Mouse (Mus musculus) forebrain, embryonic 10.5 days (tissue): ENCODE data around the gene Epha2. TPM values are rescaled to one million over a fixed set of nuclear protein-coding genes. Genes with fewer than 3 reads are reported as not detected.

Experiments used
- DNase-seq: peaks from one replicate; pipeline ENCODE4 v3.0.0-alpha.2; 2017; ENCODE audit warnings: low spot score; ENCODE audit errors: extremely low spot score
- H3K27ac ChIP-seq: fragments of 300-500 bp; sonication (generic); 2 replicates; pipeline ENCODE4 v1.5.1; 2016; ENCODE audit warnings: mild to moderate bottlenecking
- H3K27me3 ChIP-seq: fragments of 300-500 bp; sonication (generic); 2 replicates; pipeline ENCODE4 v1.6.1; 2016; ENCODE audit warnings: mild to moderate bottlenecking; ENCODE audit not compliant: poor library complexity, severe bottlenecking
- H3K36me3 ChIP-seq: fragments of 300-500 bp; sonication (generic); replicated peaks from 2 replicates; pipeline ENCODE4 v1.6.1; 2016; ENCODE audit warnings: mild to moderate bottlenecking, moderate library complexity
- H3K4me1 ChIP-seq: fragments of 300-500 bp; sonication (generic); 2 replicates; pipeline ENCODE4 v1.6.1; 2016
- H3K4me3 ChIP-seq: fragments of 300-500 bp; sonication (generic); 2 replicates; pipeline ENCODE4 v1.5.1; 2016; ENCODE audit warnings: mild to moderate bottlenecking, moderate library complexity
- H3K9me3 ChIP-seq: fragments of 300-500 bp; sonication (generic); 2 replicates; pipeline ENCODE4 v1.6.1; 2016; ENCODE audit warnings: mild to moderate bottlenecking, moderate library complexity
- WGBS: fragments of 180-500 bp; shearing (Covaris S2); methylation state at CpG from one replicate; pipeline ENCODE4 v1.1.7; 2016; 5-methylcytosine and 5-hydroxymethylcytosine counted together
- polyA plus RNA-seq: library from polyadenylated mRNA; unstranded; fragments of >200 nt; fragmentation: Nextera tagmentation; extraction: Ambion mirVana; gene quantifications from 2 replicates; pipeline ENCODE4 v1.2.1, GENCODE M21; 2016

Epha2 gene
- polyA plus RNA-seq, 1 experiment from 2014 or later: 3.7 TPM

- H3K36me3 ChIP-seq: no peaks in the 10 kb centered on the region
- peaks cover 98% of the 10 kb centered on the region for H3K27me3 ChIP-seq
Observed at GRCm38 (mm10) chr4:141299356-141299755, 1.7 kb upstream of the Epha2 start.

GRCm38 (mm10) chr4:141300196-141300595 lies 844 bp upstream of the Epha2 start:
- WGBS: 78% methylated on average over 4 of the region's 4 CpGs
- Histone ChIP-seq H3K27me3 (peaks cover 95% of the 10 kb centered on the region), H3K4me3 (no peak overlapping the region), H3K4me1 (peaks cover 56% of the 10 kb centered on the region), H3K9me3 (no peaks in the 10 kb centered on the region), H3K36me3 (no peaks in the 10 kb centered on the region), H3K27ac (no peak overlapping the region; the same call in 1 of the 2 replicates)
- DNase-seq: no peak

More at GRCm38 (mm10) chr4:141299356-141299755, 1.7 kb upstream of the Epha2 start:
- Histone ChIP-seq H3K4me3 (no peak overlapping the region), H3K9me3 (no peaks in the 10 kb centered on the region), H3K4me1 (peaks cover 56% of the 10 kb centered on the region), H3K27ac (no peak overlapping the region)
- DNase-seq: no peak
- 73% methylated on average over 13 of the region's 13 CpGs for WGBS

GRCm38 (mm10) chr4:141301591-141302427 lies 769 bp downstream of the Epha2 start:
- peak overlapping the region; percentile 83 for H3K27ac ChIP-seq
- under 1% methylated on average over 51 of the region's 51 CpGs for WGBS
- H3K36me3 ChIP-seq: no peaks in the 10 kb centered on the region
- H3K27me3 ChIP-seq: peaks cover 88% of the 10 kb centered on the region
- DNase-seq: no peak
- peaks cover 59% of the 10 kb centered on the region for H3K4me1 ChIP-seq
- no peaks in the 10 kb centered on the region for H3K9me3 ChIP-seq
- peak overlapping the region; percentile 84 for H3K4me3 ChIP-seq

GRCm38 (mm10) chr4:141302428-141303401 lies 1.7 kb downstream of the Epha2 start:
- peaks cover 79% of the 10 kb centered on the region for H3K27me3 ChIP-seq
- peaks cover 62% of the 10 kb centered on the region for H3K4me1 ChIP-seq
- H3K36me3 ChIP-seq: peaks cover 1% of the 10 kb centered on the region; the same call in 1 of the 2 replicates
- 9% methylated on average over 27 of the region's 27 CpGs for WGBS
- peak overlapping the region; percentile 84 for H3K4me3 ChIP-seq
- H3K9me3 ChIP-seq: no peaks in the 10 kb centered on the region
- no peak for DNase-seq
- H3K27ac ChIP-seq: peak overlapping the region; percentile 83

GRCm38 (mm10) chr4:141303402-141304222 lies 2.6 kb downstream of the Epha2 start:
- H3K4me3 ChIP-seq: peak overlapping the region; percentile 84
- no peak overlapping the region for H3K27ac ChIP-seq
- H3K4me1 ChIP-seq: peaks cover 62% of the 10 kb centered on the region
- no peak for DNase-seq
- H3K9me3 ChIP-seq: no peaks in the 10 kb centered on the region
- H3K36me3 ChIP-seq: peaks cover 9% of the 10 kb centered on the region
- peaks cover 71% of the 10 kb centered on the region for H3K27me3 ChIP-seq
- WGBS: 50% methylated on average over 7 of the region's 7 CpGs

GRCm38 (mm10) chr4:141304223-141304611 lies 3.2 kb downstream of the Epha2 start:
- Histone ChIP-seq H3K9me3 (no peaks in the 10 kb centered on the region), H3K4me1 (peaks cover 68% of the 10 kb centered on the region), H3K36me3 (peaks cover 15% of the 10 kb centered on the region), H3K27me3 (peaks cover 64% of the 10 kb centered on the region), H3K27ac (no peak overlapping the region), H3K4me3 (no peak overlapping the region)
- WGBS: 84% methylated on average over 4 of the region's 4 CpGs
- no peak for DNase-seq

GRCm38 (mm10) chr4:141306057-141306456 lies 5.0 kb downstream of the Epha2 start:
- Histone ChIP-seq H3K36me3 (peaks cover 19% of the 10 kb centered on the region), H3K27me3 (peaks cover 46% of the 10 kb centered on the region), H3K4me1 (peaks cover 77% of the 10 kb centered on the region), H3K27ac (peak overlapping the region; percentile 59), H3K4me3 (no peak overlapping the region), H3K9me3 (no peaks in the 10 kb centered on the region)
- WGBS: 34% methylated on average over 8 of the region's 8 CpGs
- no peak for DNase-seq

- no peak for DNase-seq
- Histone ChIP-seq H3K9me3 (no peaks in the 10 kb centered on the region), H3K36me3 (peaks cover 19% of the 10 kb centered on the region), H3K27me3 (peaks cover 27% of the 10 kb centered on the region), H3K27ac (no peak overlapping the region), H3K4me3 (no peak overlapping the region), H3K4me1 (peaks cover 77% of the 10 kb centered on the region)
- WGBS: 97% methylated on average over 22 of the region's 22 CpGs
Observed at GRCm38 (mm10) chr4:141308381-141308780, 7.3 kb downstream of the Epha2 start.

GRCm38 (mm10) chr4:141308857-141309772 lies 8.1 kb downstream of the Epha2 start:
- Histone ChIP-seq H3K36me3 (peaks cover 19% of the 10 kb centered on the region), H3K4me1 (peaks cover 77% of the 10 kb centered on the region), H3K9me3 (no peaks in the 10 kb centered on the region), H3K27ac (peak overlapping the region; percentile 84), H3K4me3 (0 out of 2 replicates have a peak overlapping the region, but pooled peaks have one; percentile 2), H3K27me3 (peaks cover 20% of the 10 kb centered on the region)
- no peak for DNase-seq
- 94% methylated on average over 34 of the region's 34 CpGs for WGBS

GRCm38 (mm10) chr4:141309773-141310145 lies 8.7 kb downstream of the Epha2 start:
- Histone ChIP-seq H3K4me3 (peak overlapping the region; percentile 26), H3K27ac (peak overlapping the region; percentile 84), H3K27me3 (peaks cover 14% of the 10 kb centered on the region; the same call in 1 of the 2 replicates), H3K9me3 (no peaks in the 10 kb centered on the region), H3K36me3 (peaks cover 19% of the 10 kb centered on the region), H3K4me1 (peaks cover 81% of the 10 kb centered on the region)
- WGBS: 38% methylated on average over 10 of the region's 10 CpGs
- DNase-seq: no peak

GRCm38 (mm10) chr4:141310191-141310606 lies 9.2 kb downstream of the Epha2 start:
- Histone ChIP-seq H3K27ac (peak overlapping the region; percentile 84), H3K36me3 (peaks cover 19% of the 10 kb centered on the region), H3K9me3 (no peaks in the 10 kb centered on the region), H3K4me3 (peak overlapping the region; percentile 26), H3K27me3 (peaks cover 14% of the 10 kb centered on the region; the same call in 1 of the 2 replicates), H3K4me1 (peaks cover 80% of the 10 kb centered on the region)
- peak; percentile 53 for DNase-seq
- 14% methylated on average over 8 of the region's 8 CpGs for WGBS
